Mouse (Mus musculus) myocyte (in vitro differentiated cells): Measurements from ENCODE around the gene Runx3. TPM values are rescaled to one million over a fixed set of nuclear protein-coding genes. Genes with fewer than 3 reads are reported as not detected.

ENCODE experiments used
- H3K27me3 ChIP-seq: one replicate; pipeline ENCODE4 v1.6.1; 2011; ENCODE audit not compliant: control insufficient read depth, insufficient read depth, insufficient read length
- H3K36me3 ChIP-seq: one replicate; pipeline ENCODE4 v1.6.1; 2011; ENCODE audit not compliant: control insufficient read depth, insufficient read depth
- H3K4me2 ChIP-seq: one replicate; pipeline ENCODE4 v1.6.1; 2011; ENCODE audit warnings: low read depth, control low read depth
- H3K4me3 ChIP-seq: one replicate; pipeline ENCODE4 v1.5.1; 2011; ENCODE audit warnings: mild to moderate bottlenecking, control low read depth, moderate library complexity
- H3K79me2 ChIP-seq: one replicate; pipeline ENCODE4 v1.6.1; 2011; ENCODE audit not compliant: control insufficient read depth, insufficient read depth
- H3ac ChIP-seq: one replicate; pipeline ENCODE4 v1.6.1; 2011; ENCODE audit not compliant: control insufficient read depth, insufficient read length
- CEBPB ChIP-seq: IDR thresholded peaks from 2 replicates; pipeline ENCODE4 v1.6.1; 2011; ENCODE audit warnings: mild to moderate bottlenecking, moderate library complexity; ENCODE audit not compliant: poor library complexity, insufficient read depth, severe bottlenecking
- E2F4 ChIP-seq: IDR thresholded peaks from one replicate; pipeline ENCODE4 v1.6.1; 2011; ENCODE audit warnings: mild to moderate bottlenecking, control low read depth, moderate library complexity; ENCODE audit not compliant: insufficient read depth
- MAX ChIP-seq: IDR thresholded peaks from one replicate; pipeline ENCODE4 v1.6.1; 2011; ENCODE audit warnings: low read depth, mild to moderate bottlenecking, control low read depth
- MYOD1 ChIP-seq, 3 experiments: IDR thresholded peaks; one replicate each; pipeline ENCODE4 v1.6.1; 2011; ENCODE audit warnings: control low read depth in 2 of 3, low read depth in 2 of 3, mild to moderate bottlenecking in 2 of 3, moderate library complexity in 1 of 3; ENCODE audit not compliant: insufficient read length in 2 of 3, control insufficient read depth in 1 of 3
- MYOG ChIP-seq, 3 experiments: IDR thresholded peaks; one replicate each; pipeline ENCODE4 v1.6.1; 2011; ENCODE audit warnings: control low read depth in 2 of 3, low read depth in 2 of 3, mild to moderate bottlenecking in 2 of 3; ENCODE audit not compliant: insufficient read length in 2 of 3, control insufficient read depth in 1 of 3, insufficient read depth in 1 of 3
- POLR2A ChIP-seq: IDR thresholded peaks from one replicate; pipeline ENCODE4 v1.6.1; 2011; ENCODE audit warnings: low read depth, mild to moderate bottlenecking, control low read depth, moderate library complexity; ENCODE audit not compliant: insufficient read length
- POLR2AphosphoS2 ChIP-seq: IDR thresholded peaks from one replicate; pipeline ENCODE4 v1.6.1; 2011; ENCODE audit warnings: low read depth, control low read depth; ENCODE audit not compliant: insufficient read length
- REST ChIP-seq: IDR thresholded peaks from one replicate; pipeline ENCODE4 v1.6.1; 2011; ENCODE audit warnings: mild to moderate bottlenecking, control low read depth, moderate library complexity; ENCODE audit not compliant: insufficient read depth, insufficient read length
- SRF ChIP-seq: IDR thresholded peaks from one replicate; pipeline ENCODE4 v1.6.1; 2011; ENCODE audit warnings: low read depth; ENCODE audit not compliant: control insufficient read depth, insufficient read length
- TCF12 ChIP-seq: IDR thresholded peaks from one replicate; pipeline ENCODE4 v1.6.1; 2011; ENCODE audit warnings: mild to moderate bottlenecking, control low read depth; ENCODE audit not compliant: poor library complexity, insufficient read depth, severe bottlenecking
- TCF3 ChIP-seq: IDR thresholded peaks from one replicate; pipeline ENCODE4 v1.6.1; 2011; ENCODE audit warnings: low read depth, control low read depth; ENCODE audit not compliant: insufficient read length
- USF1 ChIP-seq: IDR thresholded peaks from one replicate; pipeline ENCODE4 v1.6.1; 2011; ENCODE audit warnings: low read depth, mild to moderate bottlenecking, control low read depth, moderate library complexity
- polyA plus RNA-seq: library from polyadenylated mRNA; unstranded; fragments of >200 nt; fragmentation: generic; extraction: Trizol; gene quantifications from one replicate; pipeline ENCODE4 v1.2.1, GENCODE M21; 2012; ENCODE audit warnings: missing spikeins

Gene Runx3
- polyA plus RNA-seq, 1 experiment, result 19.6 TPM

DNA sequence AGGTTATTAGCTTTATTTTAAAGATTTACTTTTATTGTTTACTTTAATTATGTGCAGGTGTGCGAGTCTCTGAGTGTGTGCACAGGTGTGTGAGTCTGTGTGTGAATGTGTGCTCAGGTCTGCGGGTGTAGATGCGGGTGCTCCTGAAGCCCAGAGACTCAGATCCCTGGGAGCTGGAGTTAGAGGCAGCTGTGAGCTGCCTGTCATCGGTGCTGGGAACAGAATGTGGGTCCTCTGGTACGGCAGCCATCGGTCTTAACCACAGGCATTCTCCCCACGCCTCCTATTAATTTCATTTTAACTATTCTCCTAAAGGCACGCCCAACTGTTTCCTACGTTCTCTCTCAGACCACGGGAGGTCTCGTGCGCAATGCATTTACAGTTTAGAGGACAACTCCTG is 12.3 kb downstream of the Runx3 start:
- Histone ChIP-seq H3K4me2 (no peak overlapping the region), H3K79me2 (no peaks in the 10 kb centered on the region), H3K36me3 (no peaks in the 10 kb centered on the region), H3K27me3 (no peaks in the 10 kb centered on the region), H3ac (no peak overlapping the region), H3K4me3 (no peak overlapping the region)
- peak in 2 of 3 experiments; percentile 43 to 83 for TF ChIP-seq MYOD1 (IDR thresholded peaks at IDR 0.05; ENCODE audit: control insufficient read depth in 1 of 3, insufficient read length in 2 of 3, low read depth in 2 of 3)
- no peak for TF ChIP-seq E2F4
- no peak for TF ChIP-seq CEBPB
- TF ChIP-seq MYOG (IDR thresholded peaks at IDR 0.05; ENCODE audit: control insufficient read depth in 1 of 3, insufficient read depth in 1 of 3, insufficient read length in 2 of 3, low read depth in 2 of 3), result peak in 1 of 3 experiments; percentile 62
- no peak for TF ChIP-seq POLR2AphosphoS2
- TF ChIP-seq USF1, result no peak
- no peak for TF ChIP-seq REST
- no peak for TF ChIP-seq TCF3

DNA sequence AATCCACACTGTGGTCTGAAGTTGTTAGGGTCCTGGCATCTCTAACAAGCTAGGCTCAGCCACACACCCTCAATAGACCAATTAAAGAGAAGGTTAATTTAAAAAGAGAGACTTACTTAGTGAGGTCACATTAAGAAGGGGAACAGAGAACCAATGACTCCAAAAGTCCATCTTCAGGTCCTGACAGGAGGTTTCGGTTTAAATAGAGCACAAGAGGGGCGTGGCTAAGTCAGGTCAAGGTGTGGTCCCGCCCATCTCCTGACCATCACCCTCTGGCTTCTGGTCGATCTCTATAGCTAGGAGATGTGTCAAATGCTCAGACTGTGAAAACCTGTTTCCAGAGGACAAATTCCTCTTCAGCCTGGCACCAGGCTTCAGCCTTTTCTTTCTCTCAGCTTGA is 13.3 kb downstream of the Runx3 start:
- H3ac ChIP-seq, result no peak overlapping the region
- no peaks in the 10 kb centered on the region for H3K36me3 ChIP-seq
- no peak overlapping the region for H3K4me3 ChIP-seq
- no peak overlapping the region for H3K4me2 ChIP-seq
- no peaks in the 10 kb centered on the region for H3K79me2 ChIP-seq
- H3K27me3 ChIP-seq, result no peaks in the 10 kb centered on the region
- TF ChIP-seq SRF (no peak), E2F4 (no peak), TCF3 (no peak), MAX (no peak)

DNA sequence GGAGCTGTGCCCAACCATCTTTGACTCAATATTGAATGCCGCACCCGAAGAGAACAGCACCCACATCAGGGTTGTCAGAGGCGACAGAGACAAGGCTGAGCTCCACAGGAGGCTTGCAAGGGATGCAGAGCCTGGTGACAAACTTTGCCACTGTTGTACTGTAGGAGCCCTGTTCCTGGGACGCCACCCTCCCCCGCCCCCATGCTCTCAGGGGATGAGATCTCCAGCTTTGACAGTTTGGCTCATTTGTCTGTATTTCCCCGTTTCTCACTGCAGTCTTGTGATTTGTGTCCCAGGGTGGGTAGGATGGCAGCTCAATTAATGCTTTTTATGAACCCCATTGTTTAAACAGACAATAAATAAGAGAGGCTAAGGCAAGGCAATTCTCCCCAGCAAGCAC is 14.9 kb downstream of the Runx3 start:
- no peak overlapping the region for H3K4me2 ChIP-seq
- no peak overlapping the region for H3K4me3 ChIP-seq
- H3K36me3 ChIP-seq, result no peaks in the 10 kb centered on the region
- H3K79me2 ChIP-seq, result no peaks in the 10 kb centered on the region
- TF ChIP-seq POLR2AphosphoS2, result no peak
- TF ChIP-seq TCF12, result no peak
- TF ChIP-seq MYOG (IDR thresholded peaks at IDR 0.05; ENCODE audit: control insufficient read depth in 1 of 3, insufficient read depth in 1 of 3, insufficient read length in 2 of 3, low read depth in 2 of 3), result no peak
- no peak for TF ChIP-seq REST
- no peak for TF ChIP-seq POLR2A
- no peak for TF ChIP-seq TCF3
- no peak for TF ChIP-seq E2F4
- TF ChIP-seq MYOD1 (IDR thresholded peaks at IDR 0.05; ENCODE audit: control insufficient read depth in 1 of 3, insufficient read length in 2 of 3, low read depth in 2 of 3), result no peak
- TF ChIP-seq USF1, result no peak
- TF ChIP-seq CEBPB, result no peak
- TF ChIP-seq MAX, result no peak
- TF ChIP-seq SRF, result no peak
- H3K27me3 ChIP-seq, result peaks cover 9% of the 10 kb centered on the region
- H3ac ChIP-seq, result no peak overlapping the region

DNA sequence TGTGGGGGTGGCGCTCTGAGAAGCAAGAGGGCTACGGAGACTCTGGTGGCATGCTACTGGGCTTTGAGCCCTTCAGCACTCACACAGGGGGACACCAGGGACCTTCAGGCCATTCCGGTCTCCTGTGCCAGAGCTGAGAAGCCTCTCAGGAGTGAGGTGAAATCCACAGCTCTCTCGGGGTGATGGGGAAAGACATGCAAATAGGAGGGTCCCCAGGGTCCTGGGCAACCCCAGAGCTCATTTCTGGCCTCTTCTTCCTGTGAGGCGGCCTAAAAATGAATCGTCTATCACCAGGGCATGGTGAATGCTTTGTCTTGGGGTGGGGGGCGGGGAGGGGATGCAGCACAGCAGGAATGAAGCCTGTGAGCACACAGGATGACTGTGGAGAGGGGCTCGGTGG is 15.8 kb downstream of the Runx3 start:
- peaks cover 15% of the 10 kb centered on the region for H3K27me3 ChIP-seq

DNA sequence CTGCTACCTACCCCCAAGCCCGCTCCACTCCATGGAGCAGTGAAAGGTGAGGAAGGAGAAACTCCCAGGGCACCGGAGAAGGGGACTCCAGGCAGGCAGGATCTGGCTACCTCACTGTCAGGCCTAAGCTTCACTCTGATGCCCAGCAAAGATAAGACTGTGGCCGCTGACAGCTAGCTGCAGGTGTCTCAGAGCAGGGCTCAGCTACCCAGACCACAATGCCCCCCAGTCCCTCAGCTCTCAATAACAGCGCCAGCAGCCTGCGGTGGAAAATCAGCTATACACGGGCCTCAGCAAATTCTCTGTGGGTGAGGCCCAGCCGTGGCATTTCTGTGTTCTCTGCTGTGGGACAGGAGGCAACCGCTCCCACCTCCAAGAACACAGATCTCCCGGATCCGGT is 16.2 kb downstream of the Runx3 start:
- H3K79me2 ChIP-seq, result no peaks in the 10 kb centered on the region
- no peak overlapping the region for H3K4me2 ChIP-seq
- no peaks in the 10 kb centered on the region for H3K36me3 ChIP-seq
- no peak overlapping the region for H3K4me3 ChIP-seq
- TF ChIP-seq TCF12 (no peak), MYOD1 (IDR thresholded peaks at IDR 0.05; ENCODE audit: control insufficient read depth in 1 of 3, insufficient read length in 2 of 3, low read depth in 2 of 3) (peak in 1 of 3 experiments; percentile 29), MYOG (IDR thresholded peaks at IDR 0.05; ENCODE audit: control insufficient read depth in 1 of 3, insufficient read depth in 1 of 3, insufficient read length in 2 of 3, low read depth in 2 of 3) (no peak), POLR2AphosphoS2 (no peak), SRF (no peak), MAX (no peak), TCF3 (no peak)
- peaks cover 15% of the 10 kb centered on the region for H3K27me3 ChIP-seq
- H3ac ChIP-seq, result no peak overlapping the region

More for the DNA sequence above, 15.8 kb downstream of the Runx3 start:
- TF ChIP-seq POLR2AphosphoS2 (no peak), E2F4 (no peak), CEBPB (no peak), TCF12 (no peak), MAX (no peak), MYOG (IDR thresholded peaks at IDR 0.05; ENCODE audit: control insufficient read depth in 1 of 3, insufficient read depth in 1 of 3, insufficient read length in 2 of 3, low read depth in 2 of 3) (no peak), MYOD1 (IDR thresholded peaks at IDR 0.05; ENCODE audit: control insufficient read depth in 1 of 3, insufficient read length in 2 of 3, low read depth in 2 of 3) (no peak), USF1 (no peak), REST (no peak)
- no peak overlapping the region for H3K4me2 ChIP-seq
- no peak overlapping the region for H3ac ChIP-seq
- H3K4me3 ChIP-seq, result no peak overlapping the region
- H3K79me2 ChIP-seq, result no peaks in the 10 kb centered on the region
- H3K36me3 ChIP-seq, result no peaks in the 10 kb centered on the region
